Comparison of ENCODE assay signal across 8 mouse cellular contexts in genomic region chr5:115235323-115235771, GRCm38 (mm10). TPM values are rescaled to one million over a fixed set of nuclear protein-coding genes. Genes with fewer than 3 reads are reported as not detected.
DNase-seq lines count a peak whose midpoint lies in the region; ATAC-seq and TF ChIP-seq lines count a peak whose summit lies in the region.

No protein-coding gene starts in this region.

- H3K4me2 ChIP-seq in embryonic facial prominence, embryonic 15.5 days (replicated peaks), result peak overlapping the region; percentile 91
- H3K4me2 ChIP-seq in limb, embryonic 12.5 days, result peak overlapping the region; percentile 89
- H3K4me2 ChIP-seq in midbrain, embryonic 12.5 days (replicated peaks), result peak overlapping the region; percentile 78

- ATAC-seq in embryonic facial prominence, embryonic 15.5 days (ENCODE audit: insufficient number of reproducible peaks, low FRiP score, low TSS enrichment, low read depth), result peak; percentile 49; the same call in 1 of the 2 replicates
- 0 out of 2 replicates have a peak, but pooled peaks have one; percentile 1 for ATAC-seq in limb, embryonic 12.5 days (ENCODE audit: insufficient number of reproducible peaks, insufficient read depth, low FRiP score, low TSS enrichment, low read depth)
- peak; percentile 28 for ATAC-seq in midbrain, embryonic 12.5 days (ENCODE audit: low FRiP score, low read depth)

- DNase-seq in 416B (ENCODE audit: low read depth), result peak; percentile 61
- peak; percentile 91 for DNase-seq in adrenal gland, adult 2 months
- peak; percentile 73 for DNase-seq in heart, adult 8-10 months (ENCODE audit: low spot score)
- DNase-seq in kidney, adult 2 months, result peak; percentile 67
- DNase-seq in splenic B cell, adult 2 months (ENCODE audit: low read depth, low spot score), result peak; percentile 51

- no peak for TF ChIP-seq POLR2A in kidney, adult 2 months (IDR thresholded peaks at IDR 0.05; ENCODE audit: low read depth, low read length)

- peak overlapping the region; percentile 59 for H3K4me3 ChIP-seq in embryonic facial prominence, embryonic 15.5 days (replicated peaks)
- peak overlapping the region; percentile 26 for H3K4me3 ChIP-seq in kidney, adult 2 months (ENCODE audit: insufficient read depth, low read depth, low read length)
- H3K4me3 ChIP-seq in limb, embryonic 12.5 days (replicated peaks), result peak overlapping the region; percentile 56
- H3K4me3 ChIP-seq in midbrain, embryonic 12.5 days, result peak overlapping the region; percentile 48

- H3K27me3 ChIP-seq in embryonic facial prominence, embryonic 15.5 days, result no peaks in the 10 kb centered on the region
- no peaks in the 10 kb centered on the region for H3K27me3 ChIP-seq in kidney, adult 2 months (replicated peaks; ENCODE audit: control insufficient read depth, insufficient read depth, low read length)
- peaks cover 21% of the 10 kb centered on the region for H3K27me3 ChIP-seq in limb, embryonic 12.5 days
- peaks cover 58% of the 10 kb centered on the region for H3K27me3 ChIP-seq in midbrain, embryonic 12.5 days
- no peaks in the 10 kb centered on the region for H3K27me3 ChIP-seq in splenic B cell, adult 2 months (ENCODE audit: control insufficient read depth, insufficient read depth, low read length, poor library complexity, severe bottlenecking)

- no peak for TF ChIP-seq CTCF in kidney, adult 2 months (conservative IDR thresholded peaks at IDR 0.05; ENCODE audit: insufficient read depth, insufficient read length, low read depth, low read length)

- peaks cover 28% of the 10 kb centered on the region for H3K4me1 ChIP-seq in embryonic facial prominence, embryonic 15.5 days
- no peaks in the 10 kb centered on the region; the same call in 1 of the 2 replicates for H3K4me1 ChIP-seq in kidney, adult 2 months (ENCODE audit: control insufficient read depth, insufficient read depth, low read length)
- H3K4me1 ChIP-seq in limb, embryonic 12.5 days (replicated peaks), result peaks cover 28% of the 10 kb centered on the region
- H3K4me1 ChIP-seq in midbrain, embryonic 12.5 days, result peaks cover 29% of the 10 kb centered on the region

- H3K27ac ChIP-seq in embryonic facial prominence, embryonic 15.5 days (replicated peaks), result peak overlapping the region; percentile 40
- H3K27ac ChIP-seq in kidney, adult 2 months (ENCODE audit: insufficient read depth, low read depth, low read length), result peak overlapping the region; percentile 9; the same call in 1 of the 2 replicates
- H3K27ac ChIP-seq in limb, embryonic 12.5 days, result 0 out of 2 replicates have a peak overlapping the region, but pooled peaks have one; percentile 41
- no peak overlapping the region; the same call in 1 of the 2 replicates for H3K27ac ChIP-seq in midbrain, embryonic 12.5 days (replicated peaks)

- peaks cover 9% of the 10 kb centered on the region for H3K36me3 ChIP-seq in embryonic facial prominence, embryonic 15.5 days
- no peaks in the 10 kb centered on the region for H3K36me3 ChIP-seq in kidney, adult 2 months (ENCODE audit: control insufficient read depth, insufficient read depth, low read length)
- H3K36me3 ChIP-seq in limb, embryonic 12.5 days, result peaks cover 8% of the 10 kb centered on the region
- H3K36me3 ChIP-seq in midbrain, embryonic 12.5 days, result peaks cover 8% of the 10 kb centered on the region
- no peaks in the 10 kb centered on the region for H3K36me3 ChIP-seq in splenic B cell, adult 2 months (ENCODE audit: control insufficient read depth, insufficient read depth, low read length, poor library complexity, severe bottlenecking)

- 1% methylated on average over 43 of the region's 45 CpGs for WGBS in embryonic facial prominence, embryonic 15.5 days
- 4% methylated on average over 45 of the region's 45 CpGs for WGBS in kidney, adult 2 months
- WGBS in limb, embryonic 12.5 days, result 1% methylated on average over 45 of the region's 45 CpGs
- WGBS in midbrain, embryonic 12.5 days, result under 1% methylated on average over 45 of the region's 45 CpGs

- H3K9ac ChIP-seq in embryonic facial prominence, embryonic 15.5 days, result peak overlapping the region; percentile 37
- peak overlapping the region; percentile 61 for H3K9ac ChIP-seq in limb, embryonic 12.5 days (replicated peaks)
- peak overlapping the region; percentile 56 for H3K9ac ChIP-seq in midbrain, embryonic 12.5 days (replicated peaks)

- no peaks in the 10 kb centered on the region for H3K9me3 ChIP-seq in embryonic facial prominence, embryonic 15.5 days (replicated peaks)
- H3K9me3 ChIP-seq in limb, embryonic 12.5 days, result no peaks in the 10 kb centered on the region
- no peaks in the 10 kb centered on the region for H3K9me3 ChIP-seq in midbrain, embryonic 12.5 days

RNA-seq across cellular contexts. Expression of gene Pop5, which starts 0.3 kb away (rescaled TPM):
- total RNA-seq in adrenal gland, adult 2 months (2021), result 10 to 100 TPM; 53.1 to 84.0 TPM
- 194 and 250 TPM in 2 replicates for polyA plus RNA-seq in adrenal gland, adult 2 months (2012; rRNA removed)
- 90.1 and 92.0 TPM in 2 replicates for polyA plus RNA-seq in embryonic facial prominence, embryonic 15.5 days (2015; fragmentation: Nextera tagmentation; extraction: Ambion mirVana)
- 10 to 100 TPM; 26.6 to 35.1 (median 32.8) TPM for total RNA-seq in heart, adult 8-10 months (2022)
- 132 and 160 TPM in 2 replicates for polyA plus RNA-seq in kidney, adult 2 months (2012; rRNA removed)
- polyA plus RNA-seq in limb, embryonic 12.5 days (2016; fragmentation: Nextera tagmentation; extraction: Ambion mirVana), result 93.9 and 104 TPM in 2 replicates
- polyA plus RNA-seq in midbrain, embryonic 12.5 days (2016; fragmentation: Nextera tagmentation; extraction: Ambion mirVana), result 76.7 and 79.0 TPM in 2 replicates

RNA-seq across cellular contexts. Expression of gene Rnf10, which starts 37.4 kb away (rescaled TPM):
- total RNA-seq in adrenal gland, adult 2 months (2021), result 100 to 1,000 TPM; 225 to 258 TPM
- 212 and 287 TPM in 2 replicates for polyA plus RNA-seq in adrenal gland, adult 2 months (2012; rRNA removed)
- 158 and 170 TPM in 2 replicates for polyA plus RNA-seq in embryonic facial prominence, embryonic 15.5 days (2015; fragmentation: Nextera tagmentation; extraction: Ambion mirVana)
- 100 to 1,000 TPM; 355 to 414 (median 370) TPM for total RNA-seq in heart, adult 8-10 months (2022)
- 129 and 144 TPM in 2 replicates for polyA plus RNA-seq in kidney, adult 2 months (2012; rRNA removed)
- 174 and 184 TPM in 2 replicates for polyA plus RNA-seq in limb, embryonic 12.5 days (2016; fragmentation: Nextera tagmentation; extraction: Ambion mirVana)
- polyA plus RNA-seq in midbrain, embryonic 12.5 days (2016; fragmentation: Nextera tagmentation; extraction: Ambion mirVana), result 196 and 208 TPM in 2 replicates

RNA-seq across cellular contexts. Expression of gene Cabp1, which starts 41.2 kb away (rescaled TPM):
- total RNA-seq in adrenal gland, adult 2 months (2021), result 10 to 100 TPM; 37.7 to 57.1 TPM
- polyA plus RNA-seq in adrenal gland, adult 2 months (2012; rRNA removed), result 45.7 and 61.7 TPM in 2 replicates
- 2.6 and 3.0 TPM in 2 replicates for polyA plus RNA-seq in embryonic facial prominence, embryonic 15.5 days (2015; fragmentation: Nextera tagmentation; extraction: Ambion mirVana)
- 1 to 10 TPM; 1.7 to 2.6 (median 1.9) TPM for total RNA-seq in heart, adult 8-10 months (2022)
- polyA plus RNA-seq in kidney, adult 2 months (2012; rRNA removed), result 1.7 and 2.6 TPM in 2 replicates
- polyA plus RNA-seq in limb, embryonic 12.5 days (2016; fragmentation: Nextera tagmentation; extraction: Ambion mirVana), result 1.1 and 1.3 TPM in 2 replicates
- 2.3 and 3.6 TPM in 2 replicates for polyA plus RNA-seq in midbrain, embryonic 12.5 days (2016; fragmentation: Nextera tagmentation; extraction: Ambion mirVana)

RNA-seq across cellular contexts. Expression of gene Coq5, which starts 44.1 kb away (rescaled TPM):
- total RNA-seq in adrenal gland, adult 2 months (2021), result 10 to 100 TPM; 52.5 to 68.0 TPM
- 14.6 and 15.7 TPM in 2 replicates for polyA plus RNA-seq in adrenal gland, adult 2 months (2012; rRNA removed)
- polyA plus RNA-seq in embryonic facial prominence, embryonic 15.5 days (2015; fragmentation: Nextera tagmentation; extraction: Ambion mirVana), result 37.3 and 37.6 TPM in 2 replicates
- 100 to 1,000 TPM; 138 to 171 (median 161) TPM for total RNA-seq in heart, adult 8-10 months (2022)
- polyA plus RNA-seq in kidney, adult 2 months (2012; rRNA removed), result 19.5 and 25.1 TPM in 2 replicates
- 39.0 and 44.0 TPM in 2 replicates for polyA plus RNA-seq in limb, embryonic 12.5 days (2016; fragmentation: Nextera tagmentation; extraction: Ambion mirVana)
- 48.5 and 52.8 TPM in 2 replicates for polyA plus RNA-seq in midbrain, embryonic 12.5 days (2016; fragmentation: Nextera tagmentation; extraction: Ambion mirVana)

Comparison
In these comparisons a context has a peak if more than half of its experiments do, and no peak if none do; other contexts are left out.
1. RNA of gene Cabp1, which starts 41.2 kb away (polyA plus RNA-seq): 45.7 to 61.7 TPM in adrenal gland, adult 2 months; 2.6 to 3.0 TPM in embryonic facial prominence, embryonic 15.5 days, 2.3 to 3.6 TPM in midbrain, embryonic 12.5 days, 1.7 to 2.6 TPM in kidney, adult 2 months and 1.1 to 1.3 TPM in limb, embryonic 12.5 days; every median in the first group is over 10 times any median in the second.
2. Peak in every context shown above with its lines, with median percentiles within 50 percentile points of each other: DNase-seq, ATAC-seq, H3K4me2 ChIP-seq, H3K4me3 ChIP-seq and H3K9ac ChIP-seq.